Mouse (Mus musculus) bone marrow macrophage, adult 2 months (primary cell): ENCODE data around the gene Fdxacb1.

Experiments
- CTCF ChIP-seq: IDR thresholded peaks from 2 replicates; pipeline ENCODE4 v1.5.1; 2012; ENCODE audit warnings: low read depth, mild to moderate bottlenecking, low read length, moderate library complexity
- POLR2A ChIP-seq: IDR thresholded peaks from 2 replicates; pipeline ENCODE4 v1.6.1; 2012; ENCODE audit warnings: mild to moderate bottlenecking, low read depth, low read length, borderline replicate concordance

DNA sequence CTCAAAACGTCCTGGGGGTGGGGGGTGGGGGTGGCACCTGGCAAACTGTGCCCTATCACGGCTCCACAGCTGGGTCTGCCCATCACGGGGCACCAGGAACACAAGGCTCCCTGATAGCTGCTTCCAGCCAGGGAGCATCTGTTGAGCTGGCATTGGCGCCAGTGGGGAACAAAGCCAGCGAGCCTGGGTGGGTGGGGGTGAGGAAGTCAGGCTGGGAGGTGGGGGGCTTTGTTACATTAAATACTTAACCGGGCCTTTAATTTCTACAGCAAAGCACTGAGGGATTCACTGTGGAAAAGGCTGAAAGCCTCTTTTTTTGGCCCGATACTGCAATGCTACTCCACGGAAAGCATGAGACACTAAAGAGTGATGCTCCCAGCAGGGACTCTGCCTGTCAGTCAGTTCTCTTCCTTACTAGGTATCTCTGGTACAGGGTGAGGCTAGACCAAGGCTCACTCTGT is 45.6 kb upstream of the Fdxacb1 start:
- TF ChIP-seq CTCF (no peak), POLR2A (no peak)
